15 mouse cellular contexts compared by ENCODE assay signal in the genomic region with DNA sequence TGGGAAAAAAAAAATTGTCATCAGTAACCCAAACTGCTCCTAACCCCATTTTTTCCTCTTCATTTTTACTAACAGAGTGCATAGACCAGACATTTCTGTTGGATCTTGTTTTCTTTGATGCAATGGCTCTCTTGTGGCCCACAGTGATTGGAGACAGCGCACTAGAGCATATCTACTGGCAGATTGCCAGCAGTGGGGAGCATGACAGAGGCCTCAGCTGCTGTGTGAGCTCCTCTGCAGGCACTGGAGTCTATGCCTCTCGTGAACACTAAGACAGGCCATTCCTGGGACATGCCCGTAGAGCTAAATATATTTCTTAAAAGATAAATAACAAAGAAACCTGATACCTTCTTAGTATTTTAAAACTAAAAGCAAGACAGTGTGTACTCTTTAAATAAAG. TPM values are rescaled to one million over a fixed set of nuclear protein-coding genes. Genes with fewer than 3 reads are reported as not detected.
DNase-seq lines count a peak whose midpoint lies in the region; ATAC-seq and TF ChIP-seq lines count a peak whose summit lies in the region.
"Had no signal": no experiment of that assay in that cellular context is flagged by ENCODE, and none has a peak within 500 bp of the region (broad histone marks: within the 10 kb centered on the region; RNA-seq: fewer than 3 reads in every experiment).

No protein-coding gene starts in this region.

- H3K27me3 ChIP-seq in heart, embryonic 12.5 days (replicated peaks): peaks cover 5% of the 10 kb centered on the region; the same call in 1 of the 2 replicates
- H3K27me3 ChIP-seq in liver, postnatal 0 days (ENCODE audit: insufficient read depth, low read length): 0 out of 2 replicates have a peak, but pooled peaks cover 3% of the 10 kb centered on the region
- no peaks in the 10 kb centered on the region for H3K27me3 ChIP-seq in forebrain, embryonic 13.5 days
- H3K27me3 ChIP-seq: CH12.LX; hindbrain, embryonic 15.5 days had no signal

- H3K9ac ChIP-seq in heart, embryonic 12.5 days: no peak overlapping the region
- H3K9ac ChIP-seq in liver, postnatal 0 days (replicated peaks): no peak overlapping the region
- no peak overlapping the region for H3K9ac ChIP-seq in forebrain, embryonic 13.5 days
- H3K9ac ChIP-seq: hindbrain, embryonic 15.5 days had no signal

- no peak for TF ChIP-seq EP300 in liver, postnatal 0 days (IDR thresholded peaks at IDR 0.05; ENCODE audit: low read depth)

- H3K9me3 ChIP-seq in heart, embryonic 12.5 days (replicated peaks): 0 out of 2 replicates have a peak, but pooled peaks cover 4% of the 10 kb centered on the region
- H3K9me3 ChIP-seq in liver, postnatal 0 days (ENCODE audit: low read length): no peaks in the 10 kb centered on the region
- no peaks in the 10 kb centered on the region for H3K9me3 ChIP-seq in forebrain, embryonic 13.5 days (replicated peaks)
- H3K9me3 ChIP-seq: hindbrain, embryonic 15.5 days had no signal

- H3K4me2 ChIP-seq in heart, embryonic 12.5 days: no peak overlapping the region
- no peak overlapping the region for H3K4me2 ChIP-seq in liver, postnatal 0 days (ENCODE audit: low read depth, low read length)
- H3K4me2 ChIP-seq in forebrain, embryonic 13.5 days: no peak overlapping the region
- H3K4me2 ChIP-seq: hindbrain, embryonic 15.5 days had no signal

- intact Hi-C loops in heart, postnatal 36 days (cut with DNase I): loop anchor here (5.0 kb wide), 1 partner anchor 683 kb away; no protein-coding TSS in a partner anchor

- peaks cover 11% of the 10 kb centered on the region for H3K4me1 ChIP-seq in heart, embryonic 12.5 days (replicated peaks)
- peaks cover 7% of the 10 kb centered on the region for H3K4me1 ChIP-seq in liver, postnatal 0 days (ENCODE audit: insufficient read depth)
- peaks cover 8% of the 10 kb centered on the region for H3K4me1 ChIP-seq in forebrain, embryonic 13.5 days

- DNase-seq in heart, postnatal 36 days: no peak
- DNase-seq in liver (peak; percentile 8), MN1 (ENCODE audit: low spot score) (peak; percentile 77)
- no peak for DNase-seq in liver, postnatal 0 days
- DNase-seq in mesoderm, embryonic 11.5 days (ENCODE audit: low read depth, low spot score): peak; percentile 30
- no peak for DNase-seq in frontal cortex, postnatal 36 days (ENCODE audit: low spot score in 2 of 2)
- DNase-seq: cerebellum, adult 9-11 months; kidney, adult 2 months; layer of hippocampus, adult 9-11 months; lung, adult 18-20 months had no signal

- 15% methylated on average over 3 of the region's 3 CpGs for WGBS in heart, embryonic 12.5 days
- WGBS in liver, postnatal 0 days (ENCODE audit: insufficient replicate concordance): 47% methylated on average over 3 of the region's 3 CpGs
- WGBS in forebrain, embryonic 13.5 days: 59% methylated on average over 3 of the region's 3 CpGs

- no peak for TF ChIP-seq CTCF in liver, postnatal 0 days (IDR thresholded peaks at IDR 0.05; ENCODE audit: low read depth)

- no peak for ATAC-seq in heart, embryonic 12.5 days (ENCODE audit: insufficient number of reproducible peaks, low FRiP score)
- no peak for ATAC-seq in liver, postnatal 0 days
- no peak for ATAC-seq in forebrain, embryonic 13.5 days

- peak overlapping the region; percentile 51 for H3K27ac ChIP-seq in heart, embryonic 12.5 days (ENCODE audit: poor library complexity, severe bottlenecking)
- no peak overlapping the region for H3K27ac ChIP-seq in liver, postnatal 0 days (ENCODE audit: low read depth)
- no peak overlapping the region for H3K27ac ChIP-seq in forebrain, embryonic 13.5 days
- H3K27ac ChIP-seq: hindbrain, embryonic 15.5 days had no signal

- H3K36me3 ChIP-seq in heart, embryonic 12.5 days: no peaks in the 10 kb centered on the region
- H3K36me3 ChIP-seq in liver, postnatal 0 days (replicated peaks; ENCODE audit: insufficient read depth, low read length): no peaks in the 10 kb centered on the region
- H3K36me3 ChIP-seq in forebrain, embryonic 13.5 days (ENCODE audit: poor library complexity, severe bottlenecking): no peaks in the 10 kb centered on the region
- H3K36me3 ChIP-seq: hindbrain, embryonic 15.5 days had no signal

- H3K4me3 ChIP-seq in heart, embryonic 12.5 days: no peak overlapping the region
- H3K4me3 ChIP-seq in liver, postnatal 0 days (ENCODE audit: low read depth, low read length): no peak overlapping the region
- no peak overlapping the region for H3K4me3 ChIP-seq in forebrain, embryonic 13.5 days
- H3K4me3 ChIP-seq: hindbrain, embryonic 15.5 days had no signal

RNA-seq across cellular contexts. Expression of a gene that starts 3.5 kb away (rescaled TPM):
- 30.1 and 34.9 TPM in 2 replicates for polyA plus RNA-seq in heart, embryonic 12.5 days (2016; fragmentation: Nextera tagmentation; extraction: Ambion mirVana)
- 10 to 100 TPM; 13.8 to 14.1 TPM for total RNA-seq in heart, postnatal 36 days (2021)
- 6.5 and 9.2 TPM in 2 replicates for polyA plus RNA-seq in liver, postnatal 0 days (2015; fragmentation: Nextera tagmentation; extraction: Ambion mirVana)
- 32.0 and 32.4 TPM in 2 replicates for polyA plus RNA-seq in forebrain, embryonic 13.5 days (2015; fragmentation: Nextera tagmentation; extraction: Ambion mirVana)

RNA-seq across cellular contexts. Expression of a gene that starts 6.2 kb away (rescaled TPM):
- 13.3 and 14.8 TPM in 2 replicates for polyA plus RNA-seq in heart, embryonic 12.5 days (2016; fragmentation: Nextera tagmentation; extraction: Ambion mirVana)
- 10 to 100 TPM; 14.1 to 14.2 TPM for total RNA-seq in heart, postnatal 36 days (2021)
- polyA plus RNA-seq in liver, postnatal 0 days (2015; fragmentation: Nextera tagmentation; extraction: Ambion mirVana): 0.06 and 0.07 TPM in 2 replicates
- 11.5 and 13.9 TPM in 2 replicates for polyA plus RNA-seq in forebrain, embryonic 13.5 days (2015; fragmentation: Nextera tagmentation; extraction: Ambion mirVana)
- total RNA-seq: megakaryocyte progenitor cell, adult 5-6 weeks had no signal

Comparison
In these comparisons a context has a peak if more than half of its experiments do, and no peak if none do; other contexts are left out.
1. DNase-seq: peak in liver (single experiment), MN1 (single experiment) and mesoderm, embryonic 11.5 days (single experiment); none in heart, postnatal 36 days (0 of 2), liver, postnatal 0 days (single experiment) and frontal cortex, postnatal 36 days (0 of 2).
2. RNA of a gene that starts 6.2 kb away (polyA plus RNA-seq): 13.3 to 14.8 TPM in heart, embryonic 12.5 days and 11.5 to 13.9 TPM in forebrain, embryonic 13.5 days; 0.06 to 0.07 TPM in liver, postnatal 0 days; every median in the first group is over 10 times any median in the second.